Comparison of ENCODE assay signal across 11 mouse cellular contexts in the genomic region with DNA sequence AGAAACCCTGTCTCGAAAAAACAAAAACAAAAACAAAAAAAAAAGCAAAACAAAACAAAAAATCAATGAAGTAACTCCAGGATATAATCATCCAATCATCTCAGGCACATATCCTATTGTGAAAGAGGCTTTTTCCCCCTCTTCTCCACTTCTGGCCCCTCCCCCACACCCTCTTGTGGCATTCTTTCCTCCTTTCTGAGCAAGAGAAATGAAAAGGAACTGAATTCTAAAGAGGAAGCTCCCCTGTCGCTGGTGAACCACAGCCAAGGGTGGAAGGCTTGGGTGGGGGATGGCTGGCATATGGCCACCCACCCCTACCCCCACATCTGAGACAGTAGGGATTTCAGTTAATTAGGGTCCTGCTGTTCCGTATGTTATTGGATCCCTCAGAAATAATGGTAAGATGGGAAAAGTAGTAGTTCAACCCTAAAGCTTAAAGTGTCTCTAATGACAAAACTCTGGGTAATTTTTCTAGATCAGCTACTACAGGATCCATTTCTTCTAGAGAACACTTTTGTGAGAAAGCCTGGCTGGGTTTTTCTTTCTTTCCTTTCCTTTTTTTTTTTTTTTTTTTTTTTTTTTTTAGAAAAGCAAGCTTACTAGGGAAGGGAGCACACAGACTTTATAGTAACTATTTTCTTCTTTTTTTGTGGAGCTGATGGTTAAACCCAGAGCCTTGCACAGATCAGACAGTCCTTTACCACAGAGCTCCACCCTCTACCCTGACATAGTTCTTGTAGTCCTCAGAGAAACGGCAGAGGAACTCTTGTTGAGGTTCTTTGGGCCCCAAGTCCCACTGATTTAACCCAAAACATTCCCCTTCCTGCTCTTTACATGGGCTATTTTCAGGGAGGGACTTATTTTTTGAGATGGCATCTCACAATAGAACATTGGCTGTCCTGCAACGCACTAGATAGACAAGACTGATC. TPM values are rescaled to one million over a fixed set of nuclear protein-coding genes. Genes with fewer than 3 reads are reported as not detected.
DNase-seq lines count a peak whose midpoint lies in the region; ATAC-seq and TF ChIP-seq lines count a peak whose summit lies in the region.
"Had no signal": no experiment of that assay in that cellular context is flagged by ENCODE, and none has a peak within 500 bp of the region (broad histone marks: within the 10 kb centered on the region; RNA-seq: fewer than 3 reads in every experiment).

No protein-coding gene starts in this region.

- 24% methylated on average over 5 of the region's 5 CpGs for WGBS in spleen, adult 2 months
- 65% methylated on average over 5 of the region's 5 CpGs for WGBS in intestine, postnatal 0 days
- 51% methylated on average over 5 of the region's 5 CpGs for WGBS in hindbrain, embryonic 13.5 days

- intact Hi-C loops in gastrocnemius, adult 2 months (cut with DNase I) = no loop called here

- DNase-seq in gastrocnemius, adult 2 months = peak; percentile 38
- no peak for DNase-seq in gastrocnemius, adult 18-20 months (ENCODE audit: low spot score)
- DNase-seq in spleen, adult 2 months (ENCODE audit: low read depth in 1 of 2, low spot score in 2 of 2) = peak in 1 of 2 experiments; percentile 47
- no peak for DNase-seq in spleen, postnatal 14 days (ENCODE audit: low spot score in 2 of 2)
- DNase-seq in lung, postnatal 4 days = peak; percentile 31 to 57

- peaks cover 2% of the 10 kb centered on the region; the same call in 1 of the 2 replicates for H3K27me3 ChIP-seq in spleen, adult 2 months (ENCODE audit: control insufficient read depth, insufficient read depth, low read length)
- 0 out of 2 replicates have a peak, but pooled peaks cover 4% of the 10 kb centered on the region for H3K27me3 ChIP-seq in intestine, postnatal 0 days (replicated peaks; ENCODE audit: control insufficient read depth, insufficient read depth, low read length)
- H3K27me3 ChIP-seq in hindbrain, embryonic 13.5 days = peaks cover 19% of the 10 kb centered on the region

- H3K9ac ChIP-seq in intestine, postnatal 0 days (ENCODE audit: low read depth, low read length) = no peak overlapping the region
- H3K9ac ChIP-seq in hindbrain, embryonic 13.5 days = no peak overlapping the region
- H3K9ac ChIP-seq: liver, embryonic 15.5 days had no signal

- H3K27ac ChIP-seq in gastrocnemius, adult 2 months = no peak overlapping the region
- H3K27ac ChIP-seq in spleen, adult 2 months (ENCODE audit: insufficient read depth, low read length) = 0 out of 2 replicates have a peak overlapping the region, but pooled peaks have one; percentile 12
- H3K27ac ChIP-seq in intestine, postnatal 0 days (ENCODE audit: low read depth, low read length) = no peak overlapping the region
- H3K27ac ChIP-seq in hindbrain, embryonic 13.5 days = no peak overlapping the region
- H3K27ac ChIP-seq: liver, embryonic 15.5 days had no signal

- H3K4me3 ChIP-seq in gastrocnemius, adult 2 months = no peak overlapping the region
- no peak overlapping the region for H3K4me3 ChIP-seq in spleen, adult 2 months (ENCODE audit: extremely low read depth, insufficient read depth, insufficient read length)
- no peak overlapping the region for H3K4me3 ChIP-seq in intestine, postnatal 0 days (ENCODE audit: low read depth, low read length)
- no peak overlapping the region for H3K4me3 ChIP-seq in hindbrain, embryonic 13.5 days
- H3K4me3 ChIP-seq: liver, embryonic 15.5 days had no signal

- H3K36me3 ChIP-seq in spleen, adult 2 months (ENCODE audit: control insufficient read depth, insufficient read depth, low read length) = no peaks in the 10 kb centered on the region
- H3K36me3 ChIP-seq in intestine, postnatal 0 days (ENCODE audit: control insufficient read depth, insufficient read depth) = no peaks in the 10 kb centered on the region
- H3K36me3 ChIP-seq in hindbrain, embryonic 13.5 days = no peaks in the 10 kb centered on the region
- H3K36me3 ChIP-seq: liver, embryonic 15.5 days had no signal

- H3K4me2 ChIP-seq in intestine, postnatal 0 days (replicated peaks; ENCODE audit: low read depth) = no peak overlapping the region; the same call in 1 of the 2 replicates
- no peak overlapping the region for H3K4me2 ChIP-seq in hindbrain, embryonic 13.5 days
- H3K4me2 ChIP-seq: liver, embryonic 15.5 days had no signal

- no peak for TF ChIP-seq CTCF in gastrocnemius, adult 2 months (IDR thresholded peaks at IDR 0.05)
- TF ChIP-seq CTCF in spleen, adult 2 months (IDR thresholded peaks at IDR 0.05; ENCODE audit: extremely low read depth, insufficient read depth, insufficient read length, insufficient replicate concordance) = no peak
- TF ChIP-seq CTCF in intestine, postnatal 0 days (IDR thresholded peaks at IDR 0.05; ENCODE audit: low read depth) = no peak

- TF ChIP-seq POLR2A in spleen, adult 2 months (IDR thresholded peaks at IDR 0.05; ENCODE audit: low read depth, low read length) = no peak

- no peaks in the 10 kb centered on the region for H3K9me3 ChIP-seq in intestine, postnatal 0 days (ENCODE audit: control insufficient read depth)
- no peaks in the 10 kb centered on the region for H3K9me3 ChIP-seq in hindbrain, embryonic 13.5 days
- H3K9me3 ChIP-seq: liver, embryonic 15.5 days had no signal

- ATAC-seq in intestine, postnatal 0 days = no peak
- ATAC-seq in hindbrain, embryonic 13.5 days (ENCODE audit: low FRiP score) = no peak
- ATAC-seq in CD4-positive, CD25-positive, alpha-beta regulatory T cell, adult 4 months = no peak

- peaks cover 26% of the 10 kb centered on the region; the same call in 1 of the 2 replicates for H3K4me1 ChIP-seq in spleen, adult 2 months (ENCODE audit: control insufficient read depth, insufficient read depth, insufficient read length)
- H3K4me1 ChIP-seq in intestine, postnatal 0 days (replicated peaks; ENCODE audit: control insufficient read depth, insufficient read depth, low read length) = no peaks in the 10 kb centered on the region
- peaks cover 29% of the 10 kb centered on the region for H3K4me1 ChIP-seq in hindbrain, embryonic 13.5 days (replicated peaks)

RNA-seq across cellular contexts. Expression of a gene that starts 1.9 kb away (rescaled TPM):
- total RNA-seq in gastrocnemius, adult 2 months (2021) = not detected
- total RNA-seq in gastrocnemius, adult 18-20 months (2021) = not detected
- polyA plus RNA-seq in spleen, adult 2 months (2012; rRNA removed) = 0.16 and 0.50 TPM in 2 replicates
- not detected in 2 replicates for polyA plus RNA-seq in intestine, postnatal 0 days (2015; fragmentation: Nextera tagmentation; extraction: Ambion mirVana)
- polyA plus RNA-seq in hindbrain, embryonic 13.5 days (2015; fragmentation: Nextera tagmentation; extraction: Ambion mirVana) = not detected in 2 replicates
- under 1 TPM; 0.48 to 0.58 TPM for polyA plus RNA-seq in CD4-positive, CD25-positive, alpha-beta regulatory T cell, adult 4 months (2017; shearing (Covaris generic))
- total RNA-seq: gastrocnemius, postnatal 4 days had no signal

RNA-seq across cellular contexts. Expression of a gene that starts 5.1 kb away (rescaled TPM):
- total RNA-seq in gastrocnemius, adult 2 months (2021) = 1 to 10 TPM; 2.3 to 5.0 TPM
- total RNA-seq in gastrocnemius, adult 18-20 months (2021) = 1 to 10 TPM; 2.5 to 3.5 TPM
- polyA plus RNA-seq in spleen, adult 2 months (2012; rRNA removed) = 16.6 and 18.7 TPM in 2 replicates
- 20.2 and 22.9 TPM in 2 replicates for polyA plus RNA-seq in intestine, postnatal 0 days (2015; fragmentation: Nextera tagmentation; extraction: Ambion mirVana)
- 14.9 and 15.5 TPM in 2 replicates for polyA plus RNA-seq in hindbrain, embryonic 13.5 days (2015; fragmentation: Nextera tagmentation; extraction: Ambion mirVana)
- 1 to 10 TPM; 5.9 to 8.5 TPM for polyA plus RNA-seq in CD4-positive, CD25-positive, alpha-beta regulatory T cell, adult 4 months (2017; shearing (Covaris generic))

RNA-seq across cellular contexts. Expression of a gene that starts 5.9 kb away (rescaled TPM):
- under 1 TPM; 0.18 to 0.50 TPM for total RNA-seq in gastrocnemius, adult 2 months (2021)
- under 1 TPM; 0.43 to 0.87 TPM for total RNA-seq in gastrocnemius, adult 18-20 months (2021)
- polyA plus RNA-seq in spleen, adult 2 months (2012; rRNA removed) = 4.1 and 6.5 TPM in 2 replicates
- polyA plus RNA-seq in intestine, postnatal 0 days (2015; fragmentation: Nextera tagmentation; extraction: Ambion mirVana) = 2.2 and 3.3 TPM in 2 replicates
- 1.9 and 3.3 TPM in 2 replicates for polyA plus RNA-seq in hindbrain, embryonic 13.5 days (2015; fragmentation: Nextera tagmentation; extraction: Ambion mirVana)
- polyA plus RNA-seq in CD4-positive, CD25-positive, alpha-beta regulatory T cell, adult 4 months (2017; shearing (Covaris generic)) = 1 to 10 TPM; 2.0 to 3.7 TPM

RNA-seq across cellular contexts. Expression of a gene that starts 27.5 kb away (rescaled TPM):
- total RNA-seq in gastrocnemius, adult 2 months (2021) = 10 to 100 TPM; 25.9 to 33.3 TPM
- 10 to 100 TPM; 28.0 to 37.1 TPM for total RNA-seq in gastrocnemius, adult 18-20 months (2021)
- polyA plus RNA-seq in spleen, adult 2 months (2012; rRNA removed) = 36.2 and 44.3 TPM in 2 replicates
- 21.2 and 21.9 TPM in 2 replicates for polyA plus RNA-seq in intestine, postnatal 0 days (2015; fragmentation: Nextera tagmentation; extraction: Ambion mirVana)
- 14.3 and 15.1 TPM in 2 replicates for polyA plus RNA-seq in hindbrain, embryonic 13.5 days (2015; fragmentation: Nextera tagmentation; extraction: Ambion mirVana)
- 10 to 100 TPM in 1 of 2 experiments, 1 to 10 TPM in 1; 9.6 to 10.9 TPM for polyA plus RNA-seq in CD4-positive, CD25-positive, alpha-beta regulatory T cell, adult 4 months (2017; shearing (Covaris generic))

RNA-seq across cellular contexts. Expression of a gene that starts 31.4 kb away (rescaled TPM):
- 10 to 100 TPM in 1 of 2 experiments, 1 to 10 TPM in 1; 9.5 to 10.8 TPM for total RNA-seq in gastrocnemius, adult 2 months (2021)
- 10 to 100 TPM; 10.6 to 11.6 TPM for total RNA-seq in gastrocnemius, adult 18-20 months (2021)
- 8.9 and 10.6 TPM in 2 replicates for polyA plus RNA-seq in spleen, adult 2 months (2012; rRNA removed)
- polyA plus RNA-seq in intestine, postnatal 0 days (2015; fragmentation: Nextera tagmentation; extraction: Ambion mirVana) = 2.1 TPM in 2 replicates
- 29.4 and 31.0 TPM in 2 replicates for polyA plus RNA-seq in hindbrain, embryonic 13.5 days (2015; fragmentation: Nextera tagmentation; extraction: Ambion mirVana)
- polyA plus RNA-seq in CD4-positive, CD25-positive, alpha-beta regulatory T cell, adult 4 months (2017; shearing (Covaris generic)) = 1 to 10 TPM; 1.3 to 1.4 TPM
- total RNA-seq: neutrophil, adult 5-6 weeks had no signal

Comparison
In these comparisons a context has a peak if more than half of its experiments do, and no peak if none do; other contexts are left out.
1. DNase-seq: peak in gastrocnemius, adult 2 months (single experiment) and lung, postnatal 4 days (2 of 2); none in gastrocnemius, adult 18-20 months (single experiment) and spleen, postnatal 14 days (0 of 2).